Mouse (Mus musculus): ENCODE data around the gene Nrbf2.

DNA sequence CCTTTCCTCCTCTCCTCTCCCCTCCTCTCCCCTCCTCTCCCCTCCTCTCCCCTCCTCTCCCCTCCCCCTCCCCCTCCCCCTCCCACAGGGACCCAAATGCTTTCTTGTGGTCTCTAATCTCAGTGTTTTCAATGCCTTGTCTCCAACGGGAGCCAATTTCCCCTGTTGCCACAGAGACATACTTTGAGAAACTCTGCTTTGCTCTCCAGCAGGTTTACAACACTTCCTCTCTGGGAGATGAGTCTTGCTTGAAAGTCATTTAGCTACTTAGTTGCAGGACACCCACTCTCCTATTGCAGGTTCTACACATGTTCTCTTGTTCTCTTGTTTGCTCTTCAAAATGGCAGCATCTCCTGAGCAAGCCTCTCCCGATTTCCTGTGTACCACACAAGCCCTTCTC lies 17.2 kb upstream of the Nrbf2 start:
- TF ChIP-seq POLR2A (IDR thresholded peaks at IDR 0.05; ENCODE audit: control insufficient read depth, extremely low read depth, insufficient read depth, low read length, poor library complexity) (no peak), CTCF (IDR thresholded peaks at IDR 0.05; ENCODE audit: borderline replicate concordance, control insufficient read depth, extremely low read depth, insufficient read depth, low read length, poor library complexity) (no peak)
